Mouse (Mus musculus) liver, embryonic 12.5 days (tissue): ENCODE results near the gene Cuta. TPM values are rescaled to one million over a fixed set of nuclear protein-coding genes. Genes with fewer than 3 reads are reported as not detected.

Source experiments
- ATAC-seq: fragments of 200-750 bp; cut with Nextera tagmentation; 2 replicates; pipeline ENCODE4 v1.8.0; 2017; ENCODE audit warnings: moderate number of reproducible peaks, mild to moderate bottlenecking, moderate library complexity
- H3K27ac ChIP-seq: fragments of 300-500 bp; sonication (generic); 2 replicates; pipeline ENCODE4 v1.5.1; 2016; ENCODE audit warnings: mild to moderate bottlenecking
- H3K27me3 ChIP-seq: fragments of 300-500 bp; sonication (generic); replicated peaks from 2 replicates; pipeline ENCODE4 v1.6.1; 2016; ENCODE audit warnings: mild to moderate bottlenecking, moderate library complexity
- H3K36me3 ChIP-seq: fragments of 300-500 bp; sonication (generic); 2 replicates; pipeline ENCODE4 v1.6.1; 2016; ENCODE audit warnings: mild to moderate bottlenecking, moderate library complexity
- H3K4me1 ChIP-seq: fragments of 300-500 bp; sonication (generic); 2 replicates; pipeline ENCODE4 v1.6.1; 2016
- H3K4me2 ChIP-seq: fragments of 300-500 bp; sonication (generic); 2 replicates; pipeline ENCODE4 v1.6.1; 2016; ENCODE audit warnings: mild to moderate bottlenecking, moderate library complexity
- H3K4me3 ChIP-seq: fragments of 300-500 bp; sonication (generic); 2 replicates; pipeline ENCODE4 v1.5.1; 2016; ENCODE audit warnings: mild to moderate bottlenecking, moderate library complexity
- H3K9ac ChIP-seq: fragments of 300-500 bp; sonication (generic); 2 replicates; pipeline ENCODE4 v1.6.1; 2016; ENCODE audit warnings: mild to moderate bottlenecking, moderate library complexity
- H3K9me3 ChIP-seq: fragments of 300-500 bp; sonication (generic); replicated peaks from 2 replicates; pipeline ENCODE4 v1.6.1; 2016; ENCODE audit warnings: mild to moderate bottlenecking, moderate library complexity
- WGBS: fragments of 180-500 bp; shearing (Covaris S2); methylation state at CpG from one replicate; pipeline ENCODE4 v1.1.7; 2016; ENCODE audit not compliant: insufficient replicate concordance; 5-methylcytosine and 5-hydroxymethylcytosine counted together
- polyA plus RNA-seq: library from polyadenylated mRNA; unstranded; fragments of >200 nt; fragmentation: Nextera tagmentation; extraction: Ambion mirVana; gene quantifications from 2 replicates; pipeline ENCODE4 v1.2.1, GENCODE M21; 2016

The Cuta gene
- polyA plus RNA-seq, 1 experiment from 2014 or later = 129 TPM

GRCm38 (mm10) chr17:26941841-26942570 lies 2.6 kb upstream of the Cuta start:
- 6% methylated on average over 4 of the region's 4 CpGs for WGBS
- Histone ChIP-seq H3K9me3 (no peaks in the 10 kb centered on the region), H3K4me2 (peak overlapping the region; percentile 97), H3K9ac (peak overlapping the region; percentile 69; the same call in 1 of the 2 replicates), H3K4me1 (peaks cover 60% of the 10 kb centered on the region), H3K27me3 (peaks cover 13% of the 10 kb centered on the region), H3K27ac (0 out of 2 replicates have a peak overlapping the region, but pooled peaks have one; percentile 96), H3K36me3 (peaks cover 9% of the 10 kb centered on the region), H3K4me3 (peak overlapping the region; percentile 58)
- ATAC-seq = no peak

- Histone ChIP-seq H3K4me1 (peaks cover 53% of the 10 kb centered on the region), H3K9me3 (no peaks in the 10 kb centered on the region), H3K4me2 (peak within 1 kb of the TSS; percentile 97), H3K27me3 (peaks cover 5% of the 10 kb centered on the region), H3K9ac (peak within 1 kb of the TSS; percentile 90), H3K36me3 (peaks cover 17% of the 10 kb centered on the region), H3K4me3 (peak within 1 kb of the TSS; percentile 73), H3K27ac (peak within 1 kb of the TSS; percentile 96)
- WGBS = 8% methylated on average over 21 of the region's 24 CpGs
- no peak for ATAC-seq
Observed at GRCm38 (mm10) chr17:26941031-26941789, 1.8 kb upstream of the Cuta start, which contains the start of gene Syngap1. Gene Syngap1, plus strand, starts transcription at chr17:26941253.

GRCm38 (mm10) chr17:26939973-26940300 lies 568 bp upstream of the Cuta start:
- Histone ChIP-seq H3K36me3 (peaks cover 30% of the 10 kb centered on the region), H3K4me2 (peak overlapping the region; percentile 97), H3K4me3 (peak overlapping the region; percentile 73), H3K4me1 (peaks cover 47% of the 10 kb centered on the region), H3K27ac (peak overlapping the region; percentile 96), H3K9ac (peak overlapping the region; percentile 90), H3K27me3 (no peaks in the 10 kb centered on the region; the same call in 1 of the 2 replicates), H3K9me3 (no peaks in the 10 kb centered on the region)
- no peak for ATAC-seq
- WGBS = 11% methylated on average over 3 of the region's 3 CpGs

GRCm38 (mm10) chr17:26938731-26939130 lies 638 bp downstream of the Cuta start:
- Histone ChIP-seq H3K4me3 (peak overlapping the region; percentile 73), H3K4me1 (peaks cover 53% of the 10 kb centered on the region), H3K27ac (peak overlapping the region; percentile 86), H3K9ac (peak overlapping the region; percentile 84), H3K36me3 (peaks cover 40% of the 10 kb centered on the region), H3K4me2 (peak overlapping the region; percentile 97), H3K9me3 (no peaks in the 10 kb centered on the region), H3K27me3 (no peaks in the 10 kb centered on the region)
- ATAC-seq = no peak
- under 1% methylated on average over 22 of the region's 22 CpGs for WGBS

- H3K36me3 ChIP-seq = peaks cover 40% of the 10 kb centered on the region
- peak overlapping the region; percentile 84 for H3K9ac ChIP-seq
- peaks cover 60% of the 10 kb centered on the region for H3K4me1 ChIP-seq
- peak overlapping the region; percentile 73 for H3K4me3 ChIP-seq
- no peaks in the 10 kb centered on the region for H3K27me3 ChIP-seq
- peak overlapping the region; percentile 86 for H3K27ac ChIP-seq
- WGBS = 50% methylated on average over 16 of the region's 16 CpGs
- no peak for ATAC-seq
- no peaks in the 10 kb centered on the region for H3K9me3 ChIP-seq
- H3K4me2 ChIP-seq = peak overlapping the region; percentile 97
Observed at GRCm38 (mm10) chr17:26937883-26938695, 1.3 kb downstream of the Cuta start.

- Histone ChIP-seq H3K36me3 (peaks cover 45% of the 10 kb centered on the region), H3K27ac (no peak overlapping the region), H3K4me1 (peaks cover 61% of the 10 kb centered on the region), H3K9me3 (no peaks in the 10 kb centered on the region), H3K27me3 (no peaks in the 10 kb centered on the region), H3K4me3 (0 out of 2 replicates have a peak overlapping the region, but pooled peaks have one; percentile 2), H3K4me2 (peak overlapping the region; percentile 97), H3K9ac (peak overlapping the region; percentile 1; the same call in 1 of the 2 replicates)
- ATAC-seq = no peak
- WGBS = 79% methylated on average over 15 of the region's 15 CpGs
Observed at GRCm38 (mm10) chr17:26936921-26937695, 2.3 kb downstream of the Cuta start.

GRCm38 (mm10) chr17:26936453-26936852 lies 2.9 kb downstream of the Cuta start:
- Histone ChIP-seq H3K4me2 (0 out of 2 replicates have a peak overlapping the region, but pooled peaks have one; percentile 1), H3K9ac (no peak overlapping the region; the same call in 1 of the 2 replicates), H3K27ac (no peak overlapping the region), H3K9me3 (no peaks in the 10 kb centered on the region), H3K4me3 (no peak overlapping the region), H3K27me3 (no peaks in the 10 kb centered on the region), H3K36me3 (peaks cover 52% of the 10 kb centered on the region), H3K4me1 (peaks cover 61% of the 10 kb centered on the region)
- ATAC-seq = no peak
- 91% methylated on average over 12 of the region's 12 CpGs for WGBS

GRCm38 (mm10) chr17:26935027-26935426 lies 4.3 kb downstream of the Cuta start:
- H3K4me2 ChIP-seq = no peak overlapping the region
- H3K27me3 ChIP-seq = no peaks in the 10 kb centered on the region
- H3K9me3 ChIP-seq = no peaks in the 10 kb centered on the region
- 84% methylated on average over 9 of the region's 9 CpGs for WGBS
- no peak overlapping the region for H3K27ac ChIP-seq
- peaks cover 66% of the 10 kb centered on the region for H3K36me3 ChIP-seq
- no peak for ATAC-seq
- no peak overlapping the region for H3K4me3 ChIP-seq
- peaks cover 48% of the 10 kb centered on the region for H3K4me1 ChIP-seq
- H3K9ac ChIP-seq = no peak overlapping the region

GRCm38 (mm10) chr17:26933885-26934827 lies 5.2 kb downstream of the Cuta start:
- WGBS = 73% methylated on average over 16 of the region's 16 CpGs
- peak overlapping the region; percentile 81; the same call in 1 of the 2 replicates for H3K27ac ChIP-seq
- ATAC-seq = no peak

GRCm38 (mm10) chr17:26933419-26933818 lies 6.0 kb downstream of the Cuta start:
- no peaks in the 10 kb centered on the region for H3K27me3 ChIP-seq
- WGBS = 6% methylated on average over 13 of the region's 13 CpGs
- peak; percentile 5; the same call in 1 of the 2 replicates for ATAC-seq
- no peaks in the 10 kb centered on the region for H3K9me3 ChIP-seq
- peaks cover 41% of the 10 kb centered on the region for H3K4me1 ChIP-seq
- peak overlapping the region; percentile 72 for H3K4me3 ChIP-seq
- peak overlapping the region; percentile 81 for H3K27ac ChIP-seq
- H3K36me3 ChIP-seq = peaks cover 82% of the 10 kb centered on the region
- peak overlapping the region; percentile 82 for H3K9ac ChIP-seq
- H3K4me2 ChIP-seq = peak overlapping the region; percentile 100

More at GRCm38 (mm10) chr17:26933885-26934827, 5.2 kb downstream of the Cuta start:
- peaks cover 45% of the 10 kb centered on the region for H3K4me1 ChIP-seq
- no peaks in the 10 kb centered on the region for H3K9me3 ChIP-seq
- no peaks in the 10 kb centered on the region for H3K27me3 ChIP-seq
- H3K9ac ChIP-seq = peak overlapping the region; percentile 82; the same call in 1 of the 2 replicates
- peaks cover 74% of the 10 kb centered on the region for H3K36me3 ChIP-seq
- H3K4me2 ChIP-seq = peak overlapping the region; percentile 100
- peak overlapping the region; percentile 72 for H3K4me3 ChIP-seq
